Mouse (Mus musculus) intestine, postnatal 0 days (tissue): ENCODE results near the gene Zfp382. TPM values are rescaled to one million over a fixed set of nuclear protein-coding genes. Genes with fewer than 3 reads are reported as not detected.
"Not testable (repeated sequence)": the region's sequence is repeated elsewhere in the genome, so short reads cannot be mapped to it uniquely, and the experiment has no call there.

ENCODE experiments used
- ATAC-seq: fragments of 200-750 bp; cut with Nextera tagmentation; 2 replicates; pipeline ENCODE4 v1.8.0; 2017; ENCODE audit warnings: mild to moderate bottlenecking, moderate TSS enrichment, moderate library complexity
- H3K27ac ChIP-seq: fragments of 300-500 bp; sonication (generic); 2 replicates; pipeline ENCODE4 v1.5.1; 2014; ENCODE audit warnings: mild to moderate bottlenecking, low read depth, low read length, moderate library complexity
- H3K27me3 ChIP-seq: fragments of 300-500 bp; sonication (generic); replicated peaks from 2 replicates; pipeline ENCODE4 v1.6.1; 2014; ENCODE audit warnings: low read length, mixed read lengths; ENCODE audit not compliant: control insufficient read depth, insufficient read depth
- H3K36me3 ChIP-seq: fragments of 300-500 bp; sonication (generic); 2 replicates; pipeline ENCODE4 v1.6.1; 2014; ENCODE audit warnings: mild to moderate bottlenecking, moderate library complexity; ENCODE audit not compliant: control insufficient read depth, insufficient read depth
- H3K4me1 ChIP-seq: fragments of 300-500 bp; sonication (generic); replicated peaks from 2 replicates; pipeline ENCODE4 v1.6.1; 2014; ENCODE audit warnings: antibody characterized with exemption, low read length, mixed read lengths; ENCODE audit not compliant: control insufficient read depth, insufficient read depth
- H3K4me2 ChIP-seq: fragments of 300-500 bp; sonication (generic); replicated peaks from 2 replicates; pipeline ENCODE4 v1.6.1; 2014; ENCODE audit warnings: low read depth, mild to moderate bottlenecking, moderate library complexity
- H3K4me3 ChIP-seq: fragments of 300-500 bp; sonication (generic); 2 replicates; pipeline ENCODE4 v1.5.1; 2014; ENCODE audit warnings: low read depth, low read length
- H3K9ac ChIP-seq: fragments of 300-500 bp; sonication (generic); 2 replicates; pipeline ENCODE4 v1.6.1; 2014; ENCODE audit warnings: mild to moderate bottlenecking, low read depth, low read length
- H3K9me3 ChIP-seq: fragments of 300-500 bp; sonication (generic); 2 replicates; pipeline ENCODE4 v1.6.1; 2016; ENCODE audit warnings: mixed run types; ENCODE audit not compliant: control insufficient read depth
- CTCF ChIP-seq: sonication (generic); IDR thresholded peaks from 2 replicates; pipeline ENCODE4 v1.5.1; 2016; ENCODE audit warnings: low read depth, mild to moderate bottlenecking, control low read depth, antibody characterized with exemption, moderate library complexity
- WGBS: fragments of 180-500 bp; shearing (Covaris S2); extraction: QIAGEN DNeasy Blood & Tissue Kit; methylation state at CpG from one replicate; pipeline ENCODE4 v1.1.7; 2014; 5-methylcytosine and 5-hydroxymethylcytosine counted together
- microRNA-seq: library from miRNA; unstranded; fragments of <30 nt; microRNA quantifications from one replicate; pipeline ENCODE4, GENCODE M21; 2016
- polyA plus RNA-seq: library from polyadenylated mRNA; unstranded; fragments of >200 nt; fragmentation: Nextera tagmentation; extraction: Ambion mirVana; gene quantifications from 2 replicates; pipeline ENCODE4 v1.2.1, GENCODE M21; 2015

Gene Zfp382
- polyA plus RNA-seq, 1 experiment from 2014 or later = 1.7 TPM

DNA sequence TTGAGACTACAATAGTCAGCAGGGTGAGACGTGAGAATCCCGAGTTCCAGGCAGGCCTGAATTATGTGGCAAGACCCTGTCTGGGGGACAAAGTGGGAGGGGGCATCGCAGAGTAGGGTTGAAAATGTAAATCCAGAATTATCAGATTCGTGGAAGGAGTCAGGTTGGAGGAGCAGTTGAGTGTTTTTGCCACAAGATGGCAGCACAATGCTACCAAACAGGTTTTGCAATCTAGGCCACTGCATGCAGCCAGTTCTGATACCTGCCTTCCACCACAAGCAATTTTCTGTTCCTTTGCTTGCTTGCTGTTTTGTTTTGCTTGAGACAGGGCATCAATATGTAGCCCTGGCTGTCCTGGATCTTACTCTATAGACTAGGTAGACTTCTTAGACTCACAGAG is 59.6 kb downstream of the Zfp382 start:
- 4% methylated on average over 4 of the region's 4 CpGs for whole genome bisulfite sequencing
- H3K9ac ChIP-seq = no peak overlapping the region
- H3K4me1 ChIP-seq = no peaks in the 10 kb centered on the region
- H3K4me2 ChIP-seq = no peak overlapping the region
- H3K4me3 ChIP-seq = no peak overlapping the region
- no peaks in the 10 kb centered on the region for H3K27me3 ChIP-seq
- peaks cover 29% of the 10 kb centered on the region for H3K36me3 ChIP-seq
- no peak overlapping the region for H3K27ac ChIP-seq
- TF ChIP-seq CTCF = peak; percentile 93
- no peak for ATAC-seq
- H3K9me3 ChIP-seq = no peaks in the 10 kb centered on the region

DNA sequence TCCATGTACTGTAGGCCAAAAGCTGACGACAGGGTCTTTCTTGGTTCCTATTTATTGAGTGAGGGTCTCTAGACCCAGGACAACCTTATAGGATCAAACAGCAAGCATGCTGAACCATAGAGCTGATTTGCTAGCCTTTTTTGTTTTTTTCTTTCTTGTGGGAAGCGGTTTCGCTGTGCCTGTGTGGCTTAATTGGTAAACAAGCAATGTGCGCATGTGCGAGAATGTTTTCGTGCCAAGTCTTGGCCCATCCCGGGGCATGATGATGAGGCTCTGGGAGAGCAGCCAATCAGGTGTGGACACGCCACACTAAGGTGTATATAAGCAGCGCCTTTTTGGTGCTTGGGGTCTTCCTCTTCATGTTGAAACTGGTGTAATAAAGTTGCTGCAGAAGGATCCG is 60.2 kb downstream of the Zfp382 start:
- not testable (repeated sequence) for H3K9ac ChIP-seq, H3K27ac ChIP-seq, H3K4me1 ChIP-seq, H3K27me3 ChIP-seq, H3K4me2 ChIP-seq, ATAC-seq, H3K9me3 ChIP-seq, H3K4me3 ChIP-seq
- 94% methylated on average over 10 of the region's 10 CpGs for WGBS
- H3K36me3 ChIP-seq = peaks cover 30% of the 10 kb centered on the region

DNA sequence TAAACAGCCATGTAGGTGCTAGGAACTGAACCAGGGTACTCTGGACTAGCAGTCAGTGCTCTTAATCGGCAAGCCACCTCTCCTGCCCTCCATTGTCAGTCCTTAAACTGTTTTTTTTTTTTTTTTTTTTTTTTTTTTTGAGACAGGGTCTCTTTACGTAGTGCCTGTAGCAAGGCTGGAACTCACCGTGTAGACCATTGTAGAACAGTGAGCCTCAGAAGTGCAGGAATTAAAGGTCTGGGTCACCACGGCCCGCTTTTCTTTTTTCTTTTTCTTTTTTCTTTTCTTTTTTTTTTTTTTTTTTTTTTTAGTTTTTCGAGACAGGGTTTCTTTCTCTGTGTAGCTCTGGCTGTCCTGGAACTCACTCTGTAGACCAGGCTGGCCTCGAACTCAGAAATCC is 61.4 kb downstream of the Zfp382 start:
- WGBS = 68% methylated on average over 6 of the region's 7 CpGs

DNA sequence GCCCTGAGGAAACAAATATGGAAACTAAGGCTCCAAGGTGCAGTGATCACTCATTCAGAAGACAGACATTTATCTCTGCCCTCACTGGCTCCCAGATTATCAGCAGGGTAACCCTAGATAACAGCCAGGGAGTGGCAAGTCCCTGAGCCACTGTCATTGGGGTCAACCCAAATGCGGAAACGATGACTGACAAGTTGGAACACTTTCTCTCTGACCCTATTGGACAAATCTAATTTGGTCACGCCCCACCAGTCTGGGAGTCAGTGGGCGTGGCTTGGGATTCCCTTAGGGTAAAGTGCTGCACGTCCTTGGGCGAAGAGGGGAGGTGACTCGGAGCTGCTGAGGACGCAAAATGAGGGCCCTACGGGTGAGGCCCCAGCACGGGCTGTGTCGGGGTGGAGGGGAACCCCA is 62.1 kb downstream of the Zfp382 start, which contains the start of gene Cox7a1:
Gene Cox7a1, plus strand, starts transcription at position 266 of the 411 bp plus-strand sequence.
- TF ChIP-seq CTCF = no peak

More for the DNA sequence above, 61.4 kb downstream of the Zfp382 start:
- not testable (repeated sequence) for H3K4me3 ChIP-seq, H3K4me1 ChIP-seq, H3K27me3 ChIP-seq, H3K4me2 ChIP-seq, H3K9ac ChIP-seq, ATAC-seq, H3K9me3 ChIP-seq, H3K27ac ChIP-seq
- peaks cover 36% of the 10 kb centered on the region for H3K36me3 ChIP-seq

More for the DNA sequence above, 62.1 kb downstream of the Zfp382 start, which contains the start of gene Cox7a1:
- Histone ChIP-seq H3K27me3 (no peaks in the 10 kb centered on the region), H3K4me2 (peak within 1 kb of the TSS; percentile 66), H3K27ac (peak within 1 kb of the TSS; percentile 46), H3K4me3 (peak within 1 kb of the TSS; percentile 13), H3K9me3 (no peaks in the 10 kb centered on the region), H3K4me1 (no peaks in the 10 kb centered on the region), H3K36me3 (peaks cover 36% of the 10 kb centered on the region), H3K9ac (no peak within 1 kb of the TSS)
- 1% methylated on average over 11 of the region's 11 CpGs for WGBS
- peak; percentile 80 for ATAC-seq

Small RNA genes within 50 kb of the gene (microRNA-seq; reads per million reads assigned to microRNA genes)
- gene Gm23368 = not detected

Other genes starting within 250 kb of the Zfp382 start
- 3.2 TPM in 2 replicates for gene Zfp27, start 215.4 kb upstream of the Zfp382 start, polyA plus RNA-seq
- gene Zfp383, start 213.7 kb upstream of the Zfp382 start, polyA plus RNA-seq = 1.4 and 1.8 TPM in 2 replicates
- 2.6 and 2.8 TPM in 2 replicates for gene Zfp74, start 167.9 kb upstream of the Zfp382 start, polyA plus RNA-seq
- gene Zfp568, start 138.0 kb upstream of the Zfp382 start, polyA plus RNA-seq = 5.5 and 5.8 TPM in 2 replicates
- 0.93 and 1.0 TPM in 2 replicates for gene Zfp14, start 70.6 kb upstream of the Zfp382 start, polyA plus RNA-seq
- gene Zfp82, start 49.0 kb upstream of the Zfp382 start, polyA plus RNA-seq = 1.2 and 1.7 TPM in 2 replicates
- gene Gm26920, start 31.5 kb upstream of the Zfp382 start, polyA plus RNA-seq = not detected in 2 replicates
- 2.6 and 3.1 TPM in 2 replicates for gene Zfp566, start 31.4 kb upstream of the Zfp382 start, polyA plus RNA-seq
- 32.5 and 34.3 TPM in 2 replicates for gene Zfp260, start 27.2 kb upstream of the Zfp382 start, polyA plus RNA-seq
- 3.1 and 3.8 TPM in 2 replicates for gene Zfp146, start 47.8 kb downstream of the Zfp382 start, polyA plus RNA-seq
- 54.1 and 60.2 TPM in 2 replicates for gene Cox7a1, start 62.2 kb downstream of the Zfp382 start, polyA plus RNA-seq
- 85.5 and 87.1 TPM in 2 replicates for gene Capns1, start 76.9 kb downstream of the Zfp382 start, polyA plus RNA-seq
- gene Polr2i, start 110.0 kb downstream of the Zfp382 start, polyA plus RNA-seq = 84.6 and 91.2 TPM in 2 replicates
- gene Tbcb, start 110.3 kb downstream of the Zfp382 start, polyA plus RNA-seq = 159 and 160 TPM in 2 replicates
- not detected in 2 replicates for gene Ovol3, start 113.8 kb downstream of the Zfp382 start, polyA plus RNA-seq
- 0.14 and 0.22 TPM in 2 replicates for gene Thap8, start 158.2 kb downstream of the Zfp382 start, polyA plus RNA-seq
- gene Wdr62, start 158.5 kb downstream of the Zfp382 start, polyA plus RNA-seq = 3.5 TPM in 2 replicates
- gene Clip3, start 169.8 kb downstream of the Zfp382 start, polyA plus RNA-seq = 8.6 and 9.7 TPM in 2 replicates
- 58.2 and 63.5 TPM in 2 replicates for gene Alkbh6, start 186.8 kb downstream of the Zfp382 start, polyA plus RNA-seq
- 12.5 and 16.3 TPM in 2 replicates for gene Syne4, start 192.9 kb downstream of the Zfp382 start, polyA plus RNA-seq
- gene E130208F15Rik, start 199.8 kb downstream of the Zfp382 start, polyA plus RNA-seq = not detected in 2 replicates
- 18.3 and 18.8 TPM in 2 replicates for gene Sdhaf1, start 202.0 kb downstream of the Zfp382 start, polyA plus RNA-seq
- 1.1 and 1.8 TPM in 2 replicates for gene Lrfn3, start 240.8 kb downstream of the Zfp382 start, polyA plus RNA-seq